ENCODE assay signal across 15 mouse cellular contexts in genomic region chr4:154401982-154402932, GRCm38 (mm10).
DNase-seq lines count a peak whose midpoint lies in the region; ATAC-seq and TF ChIP-seq lines count a peak whose summit lies in the region.
"Had no signal": no experiment of that assay in that cellular context is flagged by ENCODE, and none has a peak within 500 bp of the region (broad histone marks: within the 10 kb centered on the region; RNA-seq: fewer than 3 reads in every experiment).

No protein-coding gene starts in this region.

- H3K27me3 ChIP-seq in forebrain, embryonic 15.5 days: no peaks in the 10 kb centered on the region
- H3K27me3 ChIP-seq in forebrain, postnatal 0 days (ENCODE audit: insufficient read depth, low read length): no peaks in the 10 kb centered on the region
- peaks cover 12% of the 10 kb centered on the region for H3K27me3 ChIP-seq in kidney, embryonic 16.5 days (ENCODE audit: insufficient read depth, low read length)
- H3K27me3 ChIP-seq in embryonic facial prominence, embryonic 12.5 days: no peaks in the 10 kb centered on the region

- H3K4me3 ChIP-seq in forebrain, embryonic 15.5 days: no peak overlapping the region
- no peak overlapping the region for H3K4me3 ChIP-seq in forebrain, postnatal 0 days (ENCODE audit: low read depth, low read length)
- no peak overlapping the region for H3K4me3 ChIP-seq in kidney, embryonic 16.5 days (ENCODE audit: low read length)
- H3K4me3 ChIP-seq in embryonic facial prominence, embryonic 12.5 days: no peak overlapping the region
- H3K4me3 ChIP-seq: limb, embryonic 10.5 days had no signal

- TF ChIP-seq CTCF in forebrain, postnatal 0 days (IDR thresholded peaks at IDR 0.05; ENCODE audit: low read depth): no peak

- DNase-seq in forebrain, postnatal 0 days: no peak
- DNase-seq in kidney, postnatal 25 days: no peak
- peak; percentile 71 for DNase-seq in heart, postnatal 4 days
- DNase-seq in gastrocnemius, postnatal 4 days (ENCODE audit: low spot score in 2 of 2): no peak
- DNase-seq: adrenal gland, postnatal 25 days; gastrocnemius, postnatal 14 days; kidney, postnatal 36 days had no signal

- H3K4me2 ChIP-seq in forebrain, embryonic 15.5 days (replicated peaks): no peak overlapping the region
- H3K4me2 ChIP-seq in forebrain, postnatal 0 days (ENCODE audit: low read depth): no peak overlapping the region
- no peak overlapping the region for H3K4me2 ChIP-seq in kidney, embryonic 16.5 days (replicated peaks; ENCODE audit: low read depth, low read length)
- no peak overlapping the region for H3K4me2 ChIP-seq in embryonic facial prominence, embryonic 12.5 days (replicated peaks)
- H3K4me2 ChIP-seq: lung, embryonic 14.5 days had no signal

- peaks cover 27% of the 10 kb centered on the region for H3K4me1 ChIP-seq in forebrain, embryonic 15.5 days
- H3K4me1 ChIP-seq in forebrain, postnatal 0 days (ENCODE audit: insufficient read depth): peaks cover 7% of the 10 kb centered on the region; the same call in 1 of the 2 replicates
- peaks cover 35% of the 10 kb centered on the region for H3K4me1 ChIP-seq in kidney, embryonic 16.5 days (ENCODE audit: insufficient read depth, low read length)
- H3K4me1 ChIP-seq in embryonic facial prominence, embryonic 12.5 days: peaks cover 36% of the 10 kb centered on the region

- 0 out of 2 replicates have a peak overlapping the region, but pooled peaks have one; percentile 13 for H3K27ac ChIP-seq in forebrain, embryonic 15.5 days (replicated peaks)
- no peak overlapping the region for H3K27ac ChIP-seq in forebrain, postnatal 0 days (ENCODE audit: low read depth, low read length)
- peak overlapping the region; percentile 65 for H3K27ac ChIP-seq in kidney, embryonic 16.5 days (ENCODE audit: low read length)
- H3K27ac ChIP-seq in embryonic facial prominence, embryonic 12.5 days: no peak overlapping the region
- H3K27ac ChIP-seq: limb, embryonic 10.5 days; stomach, postnatal 0 days had no signal

- no peaks in the 10 kb centered on the region for H3K9me3 ChIP-seq in forebrain, embryonic 15.5 days
- no peaks in the 10 kb centered on the region for H3K9me3 ChIP-seq in forebrain, postnatal 0 days (ENCODE audit: low read length)
- H3K9me3 ChIP-seq in kidney, embryonic 16.5 days (ENCODE audit: low read length): no peaks in the 10 kb centered on the region
- H3K9me3 ChIP-seq in embryonic facial prominence, embryonic 12.5 days: no peaks in the 10 kb centered on the region
- H3K9me3 ChIP-seq: limb, embryonic 10.5 days had no signal

- WGBS in forebrain, embryonic 15.5 days: 57% methylated on average over 10 of the region's 10 CpGs
- WGBS in forebrain, postnatal 0 days: 50% methylated on average over 10 of the region's 10 CpGs
- WGBS in kidney, embryonic 16.5 days: 57% methylated on average over 10 of the region's 10 CpGs
- 55% methylated on average over 10 of the region's 10 CpGs for WGBS in embryonic facial prominence, embryonic 12.5 days

- no peak for ATAC-seq in forebrain, embryonic 15.5 days (replicated peaks)
- ATAC-seq in forebrain, postnatal 0 days: no peak
- ATAC-seq in kidney, embryonic 16.5 days (ENCODE audit: low FRiP score, low TSS enrichment): no peak
- 0 out of 2 replicates have a peak, but pooled peaks have one; percentile 2 for ATAC-seq in embryonic facial prominence, embryonic 12.5 days (ENCODE audit: insufficient number of reproducible peaks, insufficient read depth, low FRiP score, low TSS enrichment)
- ATAC-seq in inflammation-experienced regulatory T-cells, adult 6 months: no peak
- ATAC-seq: Patski had no signal

- H3K36me3 ChIP-seq in forebrain, embryonic 15.5 days: no peaks in the 10 kb centered on the region
- H3K36me3 ChIP-seq in forebrain, postnatal 0 days (ENCODE audit: insufficient read depth): no peaks in the 10 kb centered on the region
- no peaks in the 10 kb centered on the region for H3K36me3 ChIP-seq in kidney, embryonic 16.5 days (ENCODE audit: insufficient read depth, low read length)
- H3K36me3 ChIP-seq in embryonic facial prominence, embryonic 12.5 days: no peaks in the 10 kb centered on the region

- no peak overlapping the region for H3K9ac ChIP-seq in forebrain, embryonic 15.5 days (replicated peaks)
- H3K9ac ChIP-seq in forebrain, postnatal 0 days: no peak overlapping the region
- H3K9ac ChIP-seq in kidney, embryonic 16.5 days (replicated peaks; ENCODE audit: low read length): no peak overlapping the region
- H3K9ac ChIP-seq in embryonic facial prominence, embryonic 12.5 days: no peak overlapping the region
- H3K9ac ChIP-seq: lung, embryonic 14.5 days had no signal

Comparison
In these comparisons a context has a peak if more than half of its experiments do, and no peak if none do; other contexts are left out.
1. H3K27ac ChIP-seq: peak in forebrain, embryonic 15.5 days (single experiment) and kidney, embryonic 16.5 days (single experiment); none in forebrain, postnatal 0 days (single experiment) and embryonic facial prominence, embryonic 12.5 days (single experiment).